Mouse (Mus musculus) layer of hippocampus, postnatal 14 days (tissue): ENCODE results near the gene Slc39a2. TPM values are rescaled to one million over a fixed set of nuclear protein-coding genes. Genes with fewer than 3 reads are reported as not detected.
"Not testable (repeated sequence)": the region's sequence is repeated elsewhere in the genome, so short reads cannot be mapped to it uniquely, and the experiment has no call there.

Experiments
- DNase-seq, 2 experiments: peaks; one replicate each; pipeline ENCODE4 v3.0.0; 2021 to 2022; ENCODE audit warnings: low spot score in 2 of 2, mixed read lengths in 1 of 2
- long read RNA-seq, 2 experiments: library from polyadenylated mRNA; stranded (forward); transcript quantifications; one replicate each; pipeline ENCODE4 v2.0.0; 2021
- total RNA-seq, 2 experiments: library from RNA; stranded (reverse); gene quantifications; 2 replicates each; pipeline ENCODE4 v1.2.3; 2021

The Slc39a2 gene
- total RNA-seq, result 1 to 10 TPM; 4.7 to 5.6 TPM
- long read RNA-seq, experiment 1, partial matches to known transcripts, result 0 of 2 reads
- long read RNA-seq, experiment 1, other reads (novel, unspliced or antisense), result 1 of 2 reads
- long read RNA-seq, experiment 2, partial matches to known transcripts, result 0 of 2 reads
- long read RNA-seq, experiment 2, other reads (novel, unspliced or antisense), result 0 of 2 reads

GRCm38 (mm10) chr14:51892191-51892939, at the start of gene Slc39a2:
Gene Slc39a2 (plus strand): TSS chr14:51892889.
- no peak for DNase-seq

GRCm38 (mm10) chr14:51843882-51844281, 48.8 kb upstream of the Slc39a2 start:
- DNase-seq, result no peak

- DNase-seq, result no peak
These were observed 46.1 kb upstream of the Slc39a2 start for GRCm38 (mm10) chr14:51846566-51846965.

- DNase-seq, result not testable (repeated sequence)
These were observed 41.7 kb upstream of the Slc39a2 start for GRCm38 (mm10) chr14:51851006-51851405.

GRCm38 (mm10) chr14:51853399-51853798, 39.3 kb upstream of the Slc39a2 start, which contains the start of gene Ear6:
Gene Ear6 (plus strand): TSS chr14:51853699.
- no peak for DNase-seq

GRCm38 (mm10) chr14:51855280-51855679, 37.4 kb upstream of the Slc39a2 start:
- DNase-seq, result not testable (repeated sequence)

GRCm38 (mm10) chr14:51863603-51864002, 29.1 kb upstream of the Slc39a2 start:
- DNase-seq, result not testable (repeated sequence)

GRCm38 (mm10) chr14:51870756-51871155, 21.9 kb upstream of the Slc39a2 start:
- DNase-seq, result no peak

GRCm38 (mm10) chr14:51871741-51872140, 20.9 kb upstream of the Slc39a2 start:
- DNase-seq, result no peak

- no peak for DNase-seq
These were observed 15.2 kb upstream of the Slc39a2 start for GRCm38 (mm10) chr14:51877517-51877916.

GRCm38 (mm10) chr14:51883527-51884030, 9.1 kb upstream of the Slc39a2 start:
- peak; percentile 46 to 77 for DNase-seq

- no peak for DNase-seq
These were observed 8.6 kb upstream of the Slc39a2 start for GRCm38 (mm10) chr14:51884031-51884544.

GRCm38 (mm10) chr14:51884598-51885331, 7.9 kb upstream of the Slc39a2 start, which contains the start of gene Mettl17:
Gene Mettl17 (plus strand): TSS chr14:51884842.
- DNase-seq, result peak; percentile 82 to 96

- DNase-seq, result no peak
These were observed 6.6 kb upstream of the Slc39a2 start for GRCm38 (mm10) chr14:51886051-51886450.

- no peak for DNase-seq
These were observed 2.9 kb upstream of the Slc39a2 start for GRCm38 (mm10) chr14:51889833-51890232.

GRCm38 (mm10) chr14:51893094-51893794, 555 bp downstream of the Slc39a2 start:
- no peak for DNase-seq

- DNase-seq, result no peak
These were observed 1.1 kb downstream of the Slc39a2 start for GRCm38 (mm10) chr14:51893809-51894208.

- no peak for DNase-seq
These were observed 2.4 kb downstream of the Slc39a2 start for GRCm38 (mm10) chr14:51895071-51895470.

- no peak for DNase-seq
These were observed 3.3 kb downstream of the Slc39a2 start for GRCm38 (mm10) chr14:51896019-51896418.

- DNase-seq, result no peak
These were observed 4.0 kb downstream of the Slc39a2 start for GRCm38 (mm10) chr14:51896539-51897170.
